Mouse (Mus musculus) limb, embryonic 12.5 days (tissue): Measurements from ENCODE around the gene Per2. TPM values are rescaled to one million over a fixed set of nuclear protein-coding genes. Genes with fewer than 3 reads are reported as not detected.

Source experiments
- ATAC-seq: fragments of 200-750 bp; cut with Nextera tagmentation; 2 replicates; pipeline ENCODE4 v1.8.0; 2017; ENCODE audit warnings: low read depth, moderate TSS enrichment; ENCODE audit not compliant: insufficient number of reproducible peaks, insufficient read depth, low FRiP score, low TSS enrichment
- H3K27ac ChIP-seq: fragments of 300-500 bp; sonication (generic); 2 replicates; pipeline ENCODE4 v1.5.1; 2016; ENCODE audit warnings: mild to moderate bottlenecking, moderate library complexity
- H3K27me3 ChIP-seq: fragments of 300-500 bp; sonication (generic); 2 replicates; pipeline ENCODE4 v1.6.1; 2016; ENCODE audit warnings: mild to moderate bottlenecking, moderate library complexity
- H3K36me3 ChIP-seq: fragments of 300-500 bp; sonication (generic); 2 replicates; pipeline ENCODE4 v1.6.1; 2016; ENCODE audit warnings: mild to moderate bottlenecking, moderate library complexity
- H3K4me1 ChIP-seq: fragments of 300-500 bp; sonication (generic); replicated peaks from 2 replicates; pipeline ENCODE4 v1.6.1; 2016
- H3K4me2 ChIP-seq: fragments of 300-500 bp; sonication (generic); 2 replicates; pipeline ENCODE4 v1.6.1; 2016; ENCODE audit warnings: mild to moderate bottlenecking, moderate library complexity
- H3K4me3 ChIP-seq: fragments of 300-500 bp; sonication (generic); replicated peaks from 2 replicates; pipeline ENCODE4 v1.5.1; 2016; ENCODE audit warnings: mild to moderate bottlenecking
- H3K9ac ChIP-seq: fragments of 300-500 bp; sonication (generic); replicated peaks from 2 replicates; pipeline ENCODE4 v1.6.1; 2016; ENCODE audit warnings: mild to moderate bottlenecking, moderate library complexity
- H3K9me3 ChIP-seq: fragments of 300-500 bp; sonication (generic); 2 replicates; pipeline ENCODE4 v1.6.1; 2016; ENCODE audit warnings: mild to moderate bottlenecking, moderate library complexity
- WGBS: fragments of 180-500 bp; shearing (Covaris S2); methylation state at CpG from one replicate; pipeline ENCODE4 v1.1.7; 2016; 5-methylcytosine and 5-hydroxymethylcytosine counted together
- polyA plus RNA-seq: library from polyadenylated mRNA; unstranded; fragments of >200 nt; fragmentation: Nextera tagmentation; extraction: Ambion mirVana; gene quantifications from 2 replicates; pipeline ENCODE4 v1.2.1, GENCODE M21; 2016

The Per2 gene
- polyA plus RNA-seq, 1 experiment from 2014 or later, result 1.9 TPM

DNA sequence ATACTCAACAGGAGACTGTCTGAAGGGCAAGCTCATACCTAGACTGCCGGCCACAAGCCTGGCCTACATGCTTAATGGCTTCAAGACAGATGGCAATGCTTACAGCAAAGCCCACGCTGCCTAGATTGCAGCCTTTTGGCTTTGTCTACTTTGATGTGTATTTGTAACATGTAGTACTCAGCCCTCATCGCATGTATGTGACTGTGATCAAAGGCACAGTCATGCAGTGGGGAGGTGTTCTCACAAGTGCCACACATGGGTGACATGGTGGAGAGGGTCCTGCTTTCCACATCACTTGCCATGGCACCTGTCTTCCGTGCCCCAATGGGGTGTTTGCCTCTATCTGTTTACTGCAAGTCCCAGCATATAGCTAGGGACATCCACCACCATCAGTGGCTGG is 12.6 kb downstream of the Per2 start:
- Histone ChIP-seq H3K9me3 (peaks cover 8% of the 10 kb centered on the region), H3K36me3 (peaks cover 16% of the 10 kb centered on the region), H3K4me3 (no peak overlapping the region), H3K9ac (no peak overlapping the region), H3K4me1 (0 out of 2 replicates have a peak, but pooled peaks cover 10% of the 10 kb centered on the region), H3K4me2 (no peak overlapping the region), H3K27me3 (no peaks in the 10 kb centered on the region; the same call in 1 of the 2 replicates), H3K27ac (no peak overlapping the region)
- ATAC-seq, result no peak
- WGBS, result 83% methylated on average over 4 of the region's 4 CpGs

DNA sequence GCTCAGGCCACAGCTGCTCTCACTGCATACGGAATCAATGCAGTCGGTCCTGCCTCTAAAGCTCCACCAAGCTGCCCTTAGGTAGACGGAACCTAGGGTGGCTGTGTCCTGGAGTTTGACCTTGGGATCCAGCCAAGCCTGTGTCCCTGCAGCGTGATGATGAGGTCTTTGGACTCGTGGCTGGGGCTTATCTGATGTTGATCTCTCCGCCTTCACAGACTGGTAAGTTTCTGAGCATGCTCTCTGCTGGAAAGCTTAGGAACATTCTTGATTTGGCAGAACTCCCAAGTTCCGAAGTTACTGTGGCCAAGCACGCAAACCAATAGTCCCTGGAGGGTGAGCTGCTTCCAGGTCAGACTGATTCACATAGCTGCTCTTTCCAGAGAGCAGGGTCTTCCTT is 13.1 kb downstream of the Per2 start:
- 83% methylated on average over 8 of the region's 8 CpGs for WGBS
- Histone ChIP-seq H3K9me3 (peaks cover 8% of the 10 kb centered on the region), H3K9ac (no peak overlapping the region), H3K27ac (no peak overlapping the region), H3K36me3 (peaks cover 16% of the 10 kb centered on the region), H3K4me3 (no peak overlapping the region), H3K4me2 (no peak overlapping the region), H3K4me1 (0 out of 2 replicates have a peak, but pooled peaks cover 10% of the 10 kb centered on the region), H3K27me3 (no peaks in the 10 kb centered on the region; the same call in 1 of the 2 replicates)
- no peak for ATAC-seq

DNA sequence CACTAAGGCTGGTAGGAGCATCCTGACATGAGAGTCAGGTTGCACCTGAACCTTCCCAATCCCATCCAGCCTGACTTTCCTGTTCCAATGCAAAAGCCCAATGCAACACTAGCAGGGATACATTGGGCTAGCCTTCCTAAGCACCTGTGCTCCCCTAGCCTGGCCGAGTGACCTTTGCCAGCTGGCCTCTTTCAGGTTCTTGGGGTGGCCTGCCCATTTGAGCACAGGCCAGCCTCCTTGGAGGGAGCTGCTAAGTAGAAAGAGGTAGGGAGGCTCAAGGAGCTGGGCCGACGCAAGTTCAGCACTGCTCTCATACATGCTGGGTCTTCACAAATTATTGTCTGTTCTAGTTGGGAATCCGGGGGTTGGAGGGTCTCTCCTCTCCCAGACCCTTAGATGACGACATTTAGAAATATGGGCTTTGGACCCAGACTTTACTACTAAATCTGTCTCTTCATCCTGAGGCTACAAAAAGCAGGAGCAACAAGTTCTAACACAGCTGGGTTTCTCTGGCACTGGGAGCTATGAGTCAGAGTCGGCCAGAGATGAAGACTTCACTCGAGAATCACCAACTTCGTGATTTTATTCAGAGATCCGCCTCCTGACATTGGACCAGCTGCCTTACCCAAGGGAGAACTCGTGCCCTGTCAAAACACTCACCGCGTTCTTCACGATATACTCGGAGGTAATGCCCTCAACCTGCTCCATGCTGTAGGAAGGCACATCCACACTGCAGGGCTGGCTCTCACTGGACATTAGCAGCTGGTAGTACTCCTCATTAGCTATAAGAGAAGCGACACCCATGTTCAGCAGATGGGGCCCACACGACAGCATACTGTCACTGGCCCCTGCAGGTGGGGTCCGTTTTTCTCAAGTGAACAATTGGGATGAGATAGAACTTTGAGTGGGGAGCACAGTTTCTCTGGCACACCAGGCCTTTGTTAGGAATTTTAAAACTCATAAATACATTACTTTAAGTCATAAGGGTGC is 14.0 kb downstream of the Per2 start:
- Histone ChIP-seq H3K36me3 (peaks cover 16% of the 10 kb centered on the region), H3K27ac (no peak overlapping the region), H3K4me2 (no peak overlapping the region), H3K9me3 (peaks cover 8% of the 10 kb centered on the region), H3K27me3 (no peaks in the 10 kb centered on the region; the same call in 1 of the 2 replicates), H3K4me1 (0 out of 2 replicates have a peak, but pooled peaks cover 10% of the 10 kb centered on the region), H3K4me3 (no peak overlapping the region), H3K9ac (0 out of 2 replicates have a peak overlapping the region, but pooled peaks have one; percentile 12)
- 88% methylated on average over 17 of the region's 17 CpGs for WGBS
- ATAC-seq, result no peak

DNA sequence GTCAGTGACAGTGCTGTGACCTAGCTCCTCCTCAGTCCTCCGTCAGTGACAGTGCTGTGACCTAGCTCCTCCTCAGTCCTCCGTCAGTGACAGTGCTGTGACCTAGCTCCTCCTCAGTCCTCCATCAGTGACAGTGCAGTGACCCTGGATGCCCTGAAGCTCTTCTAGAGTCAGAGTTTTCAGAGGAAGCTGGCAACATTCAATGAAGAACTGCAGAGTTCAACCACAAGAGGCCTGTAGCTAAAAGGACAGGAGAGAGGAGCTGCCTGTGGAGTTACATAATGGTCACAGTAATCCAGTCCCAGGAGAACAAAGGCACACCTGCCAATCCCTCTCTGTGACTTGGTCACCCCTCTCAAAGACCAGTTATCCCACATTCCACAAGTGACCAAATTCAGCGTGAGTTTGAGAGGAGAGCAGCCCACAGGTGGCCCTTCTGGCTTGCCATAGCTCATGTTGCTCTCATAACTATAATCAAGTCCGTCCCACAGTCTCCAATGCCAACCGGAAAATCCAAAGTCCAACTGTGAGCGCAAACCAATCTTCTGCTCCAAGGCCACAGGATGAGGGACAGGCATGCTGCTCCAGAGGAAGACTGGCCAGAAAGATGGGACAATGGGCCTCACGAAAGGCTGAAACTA is 16.7 kb downstream of the Per2 start:
- no peak overlapping the region for H3K4me2 ChIP-seq
- 0 out of 2 replicates have a peak, but pooled peaks cover 10% of the 10 kb centered on the region for H3K4me1 ChIP-seq
- no peak overlapping the region for H3K4me3 ChIP-seq
- no peak for ATAC-seq
- no peaks in the 10 kb centered on the region; the same call in 1 of the 2 replicates for H3K27me3 ChIP-seq
- no peak overlapping the region for H3K9ac ChIP-seq
- H3K27ac ChIP-seq, result no peak overlapping the region
- WGBS, result 85% methylated on average over 7 of the region's 7 CpGs
- H3K36me3 ChIP-seq, result peaks cover 5% of the 10 kb centered on the region
- peaks cover 3% of the 10 kb centered on the region for H3K9me3 ChIP-seq

DNA sequence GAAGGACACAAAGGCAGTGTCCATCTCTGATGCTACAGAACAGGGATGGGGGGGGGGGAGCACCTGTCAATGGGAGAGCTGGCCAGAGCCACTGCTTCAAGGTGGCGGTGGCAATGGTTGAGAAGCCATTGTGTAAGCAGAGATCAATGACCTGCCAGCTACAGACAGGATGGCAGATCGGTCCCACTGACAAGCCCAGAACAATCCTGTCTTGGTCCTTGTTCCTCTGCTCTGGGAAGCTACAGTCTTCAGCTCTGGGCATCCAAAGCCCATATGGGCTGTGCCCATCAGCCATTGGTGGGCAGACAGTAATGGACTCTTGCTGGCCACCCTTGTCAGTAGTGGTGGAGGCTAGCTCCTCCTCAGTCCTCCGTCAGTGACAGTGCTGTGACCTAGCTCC is 17.3 kb downstream of the Per2 start:
- Histone ChIP-seq H3K4me1 (peaks cover 10% of the 10 kb centered on the region; the same call in 1 of the 2 replicates), H3K27me3 (no peaks in the 10 kb centered on the region; the same call in 1 of the 2 replicates), H3K4me3 (no peak overlapping the region), H3K9me3 (no peaks in the 10 kb centered on the region), H3K9ac (no peak overlapping the region), H3K4me2 (no peak overlapping the region), H3K36me3 (no peaks in the 10 kb centered on the region), H3K27ac (no peak overlapping the region)
- ATAC-seq, result no peak
- WGBS, result 96% methylated on average over 3 of the region's 3 CpGs

DNA sequence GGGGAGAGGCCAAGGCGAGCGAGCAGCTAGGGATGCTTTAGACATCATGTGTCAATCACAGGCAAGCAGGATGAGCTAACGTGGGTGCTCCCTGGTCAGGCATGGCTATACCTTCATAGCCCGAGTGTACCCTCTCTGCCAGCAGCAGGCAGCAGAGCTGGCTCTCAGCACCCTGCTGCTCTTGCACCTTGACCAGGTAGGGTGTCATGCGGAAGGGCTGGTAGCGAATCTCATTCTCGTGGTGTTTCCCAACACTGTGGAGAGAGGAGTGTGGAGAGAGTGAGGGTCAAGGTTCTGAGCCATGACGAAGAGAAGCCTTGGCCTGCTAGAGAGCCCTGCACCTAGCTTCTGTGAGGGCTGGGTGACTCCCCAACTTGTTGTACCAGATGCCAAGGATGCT is 19.3 kb downstream of the Per2 start:
- Histone ChIP-seq H3K9ac (no peak overlapping the region), H3K27me3 (no peaks in the 10 kb centered on the region; the same call in 1 of the 2 replicates), H3K4me1 (peaks cover 20% of the 10 kb centered on the region), H3K36me3 (no peaks in the 10 kb centered on the region), H3K4me3 (no peak overlapping the region), H3K9me3 (no peaks in the 10 kb centered on the region), H3K27ac (no peak overlapping the region), H3K4me2 (no peak overlapping the region)
- WGBS, result 88% methylated on average over 8 of the region's 8 CpGs
- ATAC-seq, result no peak

DNA sequence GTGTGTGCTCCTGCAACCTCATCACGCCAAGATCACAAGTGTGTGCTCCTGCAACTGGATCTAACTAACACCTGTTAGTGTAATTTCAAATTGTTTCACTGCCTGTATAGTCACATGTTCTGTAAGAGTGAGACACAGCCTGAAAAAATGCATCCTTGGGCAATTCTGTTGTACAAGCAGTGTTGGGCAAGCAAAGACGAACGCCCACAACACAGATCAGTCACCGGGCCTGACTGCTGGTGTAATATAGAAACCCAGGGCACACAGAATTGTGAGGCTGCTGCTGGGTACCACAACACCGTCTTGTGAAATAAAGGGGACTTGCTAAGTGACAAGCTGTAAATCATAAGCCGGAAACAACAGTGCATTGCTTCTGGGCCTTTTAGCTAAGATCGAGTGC is 21.6 kb downstream of the Per2 start:
- no peaks in the 10 kb centered on the region for H3K36me3 ChIP-seq
- H3K4me3 ChIP-seq, result no peak overlapping the region
- H3K27me3 ChIP-seq, result no peaks in the 10 kb centered on the region
- H3K4me2 ChIP-seq, result no peak overlapping the region
- H3K27ac ChIP-seq, result no peak overlapping the region
- 69% methylated on average over 7 of the region's 7 CpGs for WGBS
- H3K9me3 ChIP-seq, result no peaks in the 10 kb centered on the region
- H3K4me1 ChIP-seq, result peaks cover 10% of the 10 kb centered on the region
- ATAC-seq, result no peak
- H3K9ac ChIP-seq, result no peak overlapping the region

DNA sequence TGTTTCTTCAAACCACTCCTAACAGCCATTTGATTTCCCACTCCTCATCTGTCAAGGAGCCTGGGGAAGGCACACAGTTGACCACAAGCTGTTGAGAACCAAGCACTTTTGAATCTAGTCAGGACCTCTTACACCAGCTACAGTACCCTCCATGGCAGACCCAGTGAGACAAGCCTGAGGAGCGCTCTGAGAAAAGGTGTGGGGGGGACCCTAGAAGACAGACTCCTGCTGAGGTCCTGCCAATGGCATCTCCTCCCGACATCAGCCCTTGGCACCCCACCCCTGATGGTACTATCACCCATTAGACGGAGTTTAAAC is 22.1 kb downstream of the Per2 start:
- H3K4me3 ChIP-seq, result no peak overlapping the region
- H3K9ac ChIP-seq, result no peak overlapping the region
- WGBS, result 90% methylated on average over 3 of the region's 3 CpGs
- H3K36me3 ChIP-seq, result no peaks in the 10 kb centered on the region
- no peak for ATAC-seq
- peaks cover 10% of the 10 kb centered on the region for H3K4me1 ChIP-seq
- no peaks in the 10 kb centered on the region for H3K27me3 ChIP-seq
- H3K4me2 ChIP-seq, result no peak overlapping the region
- H3K9me3 ChIP-seq, result no peaks in the 10 kb centered on the region
- H3K27ac ChIP-seq, result no peak overlapping the region; the same call in 1 of the 2 replicates

DNA sequence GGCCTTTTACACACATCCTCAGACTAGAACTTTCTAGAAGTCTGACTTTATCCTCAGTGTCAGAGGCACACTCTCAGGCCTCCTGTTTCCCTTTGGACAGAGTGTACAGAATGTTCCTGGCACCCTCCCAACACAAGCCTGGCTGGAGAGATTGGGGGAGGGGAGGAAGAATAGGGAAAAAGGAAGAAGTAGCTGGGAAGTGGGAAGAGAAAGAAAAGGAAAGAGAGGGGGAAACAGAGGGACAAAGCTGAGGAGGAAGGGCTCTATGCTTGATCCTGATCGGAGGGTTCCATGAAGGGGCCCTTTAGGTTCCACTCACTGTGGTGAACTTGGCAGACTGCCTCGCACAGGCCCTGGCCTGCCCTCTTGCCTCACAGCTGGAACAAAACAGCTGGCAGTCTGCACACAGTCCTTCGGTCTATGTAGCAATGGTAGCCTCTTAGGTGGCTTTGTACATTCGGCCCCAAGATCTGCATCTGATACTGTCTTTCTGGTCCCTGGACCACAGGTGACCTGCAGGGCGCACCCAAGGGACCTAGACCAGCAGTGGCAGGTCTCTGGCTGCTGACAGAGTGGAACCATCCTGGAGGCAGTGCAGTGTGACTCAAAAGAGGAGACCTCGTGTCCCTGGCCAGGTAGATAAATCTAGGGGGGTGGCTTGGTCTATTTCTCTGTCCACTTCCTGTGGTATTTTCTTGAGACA is 22.6 kb downstream of the Per2 start:
- Histone ChIP-seq H3K4me2 (no peak overlapping the region), H3K36me3 (no peaks in the 10 kb centered on the region), H3K27ac (peak overlapping the region; percentile 66), H3K4me1 (peaks cover 10% of the 10 kb centered on the region), H3K27me3 (no peaks in the 10 kb centered on the region), H3K9ac (no peak overlapping the region), H3K4me3 (no peak overlapping the region), H3K9me3 (no peaks in the 10 kb centered on the region)
- 75% methylated on average over 6 of the region's 6 CpGs for WGBS
- peak; percentile 23; the same call in 1 of the 2 replicates for ATAC-seq

DNA sequence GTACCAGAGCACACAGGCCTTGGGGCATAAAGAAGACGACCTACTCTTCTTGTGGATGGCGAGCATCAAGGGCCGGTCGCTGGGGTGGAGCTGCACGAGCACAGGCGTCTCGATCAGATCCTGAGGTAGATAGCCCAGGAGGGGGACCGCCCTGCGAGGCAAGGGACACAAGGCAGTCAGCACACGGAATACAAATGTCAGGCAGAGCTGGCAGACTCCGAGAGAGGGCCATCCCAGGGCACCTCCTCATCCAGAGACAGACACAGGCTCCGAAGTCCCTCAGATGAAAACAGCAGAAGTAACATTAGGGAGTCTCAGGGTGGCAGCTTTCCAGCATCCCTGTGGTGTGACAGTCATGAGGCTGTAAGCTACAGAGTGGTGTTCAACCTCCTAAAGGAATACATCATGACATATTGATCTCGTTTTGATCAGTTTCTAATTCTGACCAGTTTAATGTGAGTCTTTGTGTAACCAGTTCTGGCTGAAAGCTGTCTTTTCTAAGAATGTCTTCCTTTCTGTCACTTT is 23.5 kb downstream of the Per2 start:
- H3K4me3 ChIP-seq, result no peak overlapping the region
- no peaks in the 10 kb centered on the region for H3K27me3 ChIP-seq
- H3K27ac ChIP-seq, result peak overlapping the region; percentile 66
- no peak overlapping the region for H3K9ac ChIP-seq
- H3K4me1 ChIP-seq, result peaks cover 10% of the 10 kb centered on the region
- H3K9me3 ChIP-seq, result no peaks in the 10 kb centered on the region
- no peaks in the 10 kb centered on the region for H3K36me3 ChIP-seq
- no peak for ATAC-seq
- H3K4me2 ChIP-seq, result no peak overlapping the region
- WGBS, result 84% methylated on average over 13 of the region's 13 CpGs

DNA sequence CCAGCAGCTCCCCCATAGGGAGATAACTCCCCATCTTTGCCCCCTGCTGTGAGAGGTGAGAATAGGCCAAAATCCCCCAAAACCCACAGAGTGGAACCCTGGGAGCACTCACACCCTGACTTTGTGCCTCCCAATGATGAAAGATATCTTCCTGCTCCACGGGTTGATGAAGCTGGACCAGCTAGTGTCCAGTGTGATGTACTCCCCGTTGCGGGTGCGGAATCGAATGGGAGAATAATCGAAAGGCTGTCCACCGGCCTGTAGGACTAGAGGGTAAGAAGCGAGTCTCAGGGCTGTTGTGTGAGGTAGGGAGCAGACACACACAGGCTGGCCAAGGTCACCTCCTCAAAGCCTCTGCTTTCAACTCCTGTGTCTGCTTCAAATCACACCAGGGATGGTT is 24.2 kb downstream of the Per2 start:
- Histone ChIP-seq H3K9ac (no peak overlapping the region), H3K27me3 (no peaks in the 10 kb centered on the region), H3K4me1 (peaks cover 10% of the 10 kb centered on the region), H3K4me3 (no peak overlapping the region), H3K27ac (no peak overlapping the region), H3K4me2 (no peak overlapping the region), H3K36me3 (0 out of 2 replicates have a peak, but pooled peaks cover under 1% of the 10 kb centered on the region), H3K9me3 (no peaks in the 10 kb centered on the region)
- no peak for ATAC-seq
- 91% methylated on average over 8 of the region's 8 CpGs for WGBS
